Mouse (Mus musculus): Measurements from ENCODE around the gene Rnft2. TPM values are rescaled to one million over a fixed set of nuclear protein-coding genes. Genes with fewer than 3 reads are reported as not detected.

The Rnft2 gene
- total and polyA plus RNA-seq, 2 experiments from 2014 or later, result 0.70 to 1.7 TPM

GRCm38 (mm10) chr5:118204675-118205440, 40.1 kb downstream of the Rnft2 start:
- Histone ChIP-seq H3K9me3 (replicated peaks; ENCODE audit: control insufficient read depth, low read length) (no peaks in the 10 kb centered on the region), H3K27ac (ENCODE audit: low read depth) (no peak overlapping the region), H3K4me1 (ENCODE audit: control insufficient read depth, insufficient read depth) (no peaks in the 10 kb centered on the region), H3K9ac (replicated peaks; ENCODE audit: low read depth, low read length) (no peak overlapping the region), H3K27me3 (ENCODE audit: control insufficient read depth, insufficient read depth, low read length) (no peaks in the 10 kb centered on the region), H3K4me3 (ENCODE audit: low read depth, low read length) (no peak overlapping the region), H3K36me3 (replicated peaks; ENCODE audit: control insufficient read depth, insufficient read depth, low read length) (no peaks in the 10 kb centered on the region), H3K4me2 (ENCODE audit: low read depth, low read length) (no peak overlapping the region)
- DNase-seq (ENCODE audit: low spot score), result no peak
- ATAC-seq (ENCODE audit: insufficient read depth, low read depth), result no peak
- TF ChIP-seq EP300 (IDR thresholded peaks at IDR 0.05; ENCODE audit: low read depth) (no peak), CTCF (IDR thresholded peaks at IDR 0.05; ENCODE audit: low read depth) (no peak)
- 76% methylated on average over 16 of the region's 16 CpGs for WGBS

GRCm38 (mm10) chr5:118199670-118200069, 45.2 kb downstream of the Rnft2 start:
- TF ChIP-seq CTCF (IDR thresholded peaks at IDR 0.05; ENCODE audit: low read depth), result no peak
- no peak overlapping the region for H3K27ac ChIP-seq (ENCODE audit: low read depth)
- no peak overlapping the region for H3K9ac ChIP-seq (replicated peaks; ENCODE audit: low read depth, low read length)
- H3K4me2 ChIP-seq (ENCODE audit: low read depth, low read length), result no peak overlapping the region
- ATAC-seq (ENCODE audit: insufficient read depth, low read depth) (no peak), DNase-seq (ENCODE audit: low spot score) (no peak)
- H3K36me3 ChIP-seq (replicated peaks; ENCODE audit: control insufficient read depth, insufficient read depth, low read length), result no peaks in the 10 kb centered on the region
- H3K9me3 ChIP-seq (replicated peaks; ENCODE audit: control insufficient read depth, low read length), result no peaks in the 10 kb centered on the region
- H3K4me1 ChIP-seq (ENCODE audit: control insufficient read depth, insufficient read depth), result no peaks in the 10 kb centered on the region
- H3K4me3 ChIP-seq (ENCODE audit: low read depth, low read length), result no peak overlapping the region
- WGBS, result 62% methylated on average over 5 of the region's 5 CpGs
- H3K27me3 ChIP-seq (ENCODE audit: control insufficient read depth, insufficient read depth, low read length), result no peaks in the 10 kb centered on the region

DNA sequence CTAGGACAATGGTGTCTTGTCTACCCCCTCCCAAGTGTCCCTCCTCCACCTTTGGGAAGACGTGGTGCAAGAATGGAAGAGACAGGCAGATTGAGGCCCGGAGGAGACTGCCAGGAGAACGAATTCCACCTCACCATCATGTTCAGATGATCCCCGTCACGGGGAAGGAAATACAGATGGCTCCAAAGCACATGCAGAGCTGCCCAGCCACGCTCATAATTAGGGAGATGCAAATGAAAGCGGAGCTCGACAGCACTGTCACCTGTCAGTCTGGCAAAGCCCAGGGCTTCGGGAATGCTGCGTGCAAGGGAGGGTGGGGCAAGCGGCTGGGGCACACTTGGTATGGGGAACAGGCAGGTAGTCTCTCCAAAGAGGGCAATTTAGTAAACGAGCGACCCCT, 47.5 kb downstream of the Rnft2 start:
- Histone ChIP-seq H3K27me3 (ENCODE audit: control insufficient read depth, insufficient read depth, low read length) (peaks cover 5% of the 10 kb centered on the region), H3K9me3 (replicated peaks; ENCODE audit: control insufficient read depth, low read length) (no peaks in the 10 kb centered on the region), H3K4me2 (ENCODE audit: low read depth, low read length) (no peak overlapping the region), H3K36me3 (replicated peaks; ENCODE audit: control insufficient read depth, insufficient read depth, low read length) (no peaks in the 10 kb centered on the region), H3K4me3 (ENCODE audit: low read depth, low read length) (no peak overlapping the region), H3K4me1 (ENCODE audit: control insufficient read depth, insufficient read depth) (no peaks in the 10 kb centered on the region), H3K9ac (replicated peaks; ENCODE audit: low read depth, low read length) (no peak overlapping the region), H3K27ac (ENCODE audit: low read depth) (no peak overlapping the region)
- ATAC-seq (ENCODE audit: insufficient read depth, low read depth) (no peak), DNase-seq (ENCODE audit: low spot score) (no peak)
- WGBS, result 73% methylated on average over 13 of the region's 13 CpGs
- TF ChIP-seq CTCF (IDR thresholded peaks at IDR 0.05; ENCODE audit: low read depth) (no peak), EP300 (IDR thresholded peaks at IDR 0.05; ENCODE audit: low read depth) (no peak)

- Histone ChIP-seq H3K9me3 (replicated peaks; ENCODE audit: control insufficient read depth, low read length) (no peaks in the 10 kb centered on the region), H3K4me1 (ENCODE audit: control insufficient read depth, insufficient read depth) (no peaks in the 10 kb centered on the region), H3K4me3 (ENCODE audit: low read depth, low read length) (no peak overlapping the region), H3K4me2 (ENCODE audit: low read depth, low read length) (no peak overlapping the region), H3K9ac (replicated peaks; ENCODE audit: low read depth, low read length) (no peak overlapping the region), H3K36me3 (replicated peaks; ENCODE audit: control insufficient read depth, insufficient read depth, low read length) (no peaks in the 10 kb centered on the region), H3K27ac (ENCODE audit: low read depth) (no peak overlapping the region), H3K27me3 (ENCODE audit: control insufficient read depth, insufficient read depth, low read length) (peaks cover 36% of the 10 kb centered on the region)
- DNase-seq (ENCODE audit: low spot score) (no peak), ATAC-seq (ENCODE audit: insufficient read depth, low read depth) (no peak)
- 27% methylated on average over 18 of the region's 18 CpGs for WGBS
- TF ChIP-seq EP300 (IDR thresholded peaks at IDR 0.05; ENCODE audit: low read depth), result no peak
- no peak for TF ChIP-seq CTCF (IDR thresholded peaks at IDR 0.05; ENCODE audit: low read depth)
Observed at GRCm38 (mm10) chr5:118192221-118192620, 52.7 kb downstream of the Rnft2 start.

- Histone ChIP-seq H3K4me1 (ENCODE audit: control insufficient read depth, insufficient read depth) (no peaks in the 10 kb centered on the region), H3K27me3 (ENCODE audit: control insufficient read depth, insufficient read depth, low read length) (peaks cover 36% of the 10 kb centered on the region), H3K27ac (ENCODE audit: low read depth) (no peak overlapping the region), H3K4me2 (ENCODE audit: low read depth, low read length) (no peak overlapping the region), H3K9ac (replicated peaks; ENCODE audit: low read depth, low read length) (no peak overlapping the region), H3K36me3 (replicated peaks; ENCODE audit: control insufficient read depth, insufficient read depth, low read length) (no peaks in the 10 kb centered on the region), H3K9me3 (replicated peaks; ENCODE audit: control insufficient read depth, low read length) (no peaks in the 10 kb centered on the region), H3K4me3 (ENCODE audit: low read depth, low read length) (no peak overlapping the region)
- no peak for DNase-seq (ENCODE audit: low spot score)
- TF ChIP-seq EP300 (IDR thresholded peaks at IDR 0.05; ENCODE audit: low read depth) (no peak), CTCF (IDR thresholded peaks at IDR 0.05; ENCODE audit: low read depth) (no peak)
- ATAC-seq (ENCODE audit: insufficient read depth, low read depth), result no peak
- 73% methylated on average over 9 of the region's 9 CpGs for WGBS
Observed at GRCm38 (mm10) chr5:118190491-118190890, 54.4 kb downstream of the Rnft2 start.

DNA sequence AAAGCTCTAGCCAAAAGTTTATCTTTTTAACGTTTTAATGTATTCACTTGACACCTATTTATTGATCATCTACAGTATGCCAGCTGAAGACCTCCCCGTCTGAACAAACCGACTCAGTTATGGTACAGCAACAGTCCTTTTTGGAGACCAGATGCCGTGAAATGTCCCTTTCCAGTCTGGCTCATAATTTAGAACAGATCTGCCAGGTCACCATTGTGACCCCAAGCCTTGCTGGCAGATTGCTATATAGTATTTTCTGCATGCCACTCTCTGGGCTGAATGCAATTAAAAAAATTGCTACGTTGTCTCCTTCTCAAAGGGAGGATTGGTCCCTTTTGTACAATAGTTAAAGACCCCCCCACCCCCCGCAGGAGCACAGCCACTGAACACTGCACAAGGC, 56.6 kb downstream of the Rnft2 start:
- Histone ChIP-seq H3K27ac (ENCODE audit: low read depth) (no peak overlapping the region), H3K4me3 (ENCODE audit: low read depth, low read length) (no peak overlapping the region), H3K36me3 (replicated peaks; ENCODE audit: control insufficient read depth, insufficient read depth, low read length) (no peaks in the 10 kb centered on the region), H3K27me3 (ENCODE audit: control insufficient read depth, insufficient read depth, low read length) (peaks cover 36% of the 10 kb centered on the region), H3K4me2 (ENCODE audit: low read depth, low read length) (no peak overlapping the region), H3K9ac (replicated peaks; ENCODE audit: low read depth, low read length) (no peak overlapping the region), H3K9me3 (replicated peaks; ENCODE audit: control insufficient read depth, low read length) (no peaks in the 10 kb centered on the region), H3K4me1 (ENCODE audit: control insufficient read depth, insufficient read depth) (no peaks in the 10 kb centered on the region)
- ATAC-seq (ENCODE audit: insufficient read depth, low read depth), result no peak
- TF ChIP-seq CTCF (IDR thresholded peaks at IDR 0.05; ENCODE audit: low read depth), result no peak
- TF ChIP-seq EP300 (IDR thresholded peaks at IDR 0.05; ENCODE audit: low read depth), result no peak
- WGBS, result 65% methylated on average over 6 of the region's 6 CpGs
- DNase-seq (ENCODE audit: low spot score), result no peak
